Mouse (Mus musculus): Measurements from ENCODE around the gene Fam53b.

DNA sequence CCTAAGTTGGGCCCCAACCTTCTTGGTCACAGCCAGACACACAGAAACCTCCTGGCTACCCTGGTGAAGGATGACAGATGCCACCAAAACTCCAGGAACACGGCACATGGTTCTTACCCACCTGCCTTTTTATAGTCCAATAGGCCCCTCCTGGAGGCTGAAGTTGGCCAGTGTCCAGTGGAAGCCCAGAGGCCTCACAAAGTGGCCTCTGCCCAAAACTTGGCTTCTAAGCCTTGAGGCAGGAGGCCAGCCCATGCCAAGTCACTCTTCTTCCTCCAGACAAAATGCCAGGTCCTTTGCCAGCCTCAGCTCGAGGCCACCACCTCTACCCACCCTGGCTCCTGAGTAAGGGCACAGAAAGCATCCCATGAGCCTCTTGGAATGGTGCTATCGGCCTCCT lies 130.8 kb downstream of the Fam53b start:
- TF ChIP-seq GATA1 (IDR thresholded peaks at IDR 0.05; ENCODE audit: borderline replicate concordance, low read length) (no peak), FLI1 (IDR thresholded peaks at IDR 0.05; ENCODE audit: low read length) (no peak)

Data from megakaryocyte, embryonic 14.5 days (primary cell).